Mouse (Mus musculus): ENCODE data around the gene Foxn1. TPM values are rescaled to one million over a fixed set of nuclear protein-coding genes. Genes with fewer than 3 reads are reported as not detected.

Gene Foxn1
- polyA plus RNA-seq, 1 experiment, result not detected

DNA sequence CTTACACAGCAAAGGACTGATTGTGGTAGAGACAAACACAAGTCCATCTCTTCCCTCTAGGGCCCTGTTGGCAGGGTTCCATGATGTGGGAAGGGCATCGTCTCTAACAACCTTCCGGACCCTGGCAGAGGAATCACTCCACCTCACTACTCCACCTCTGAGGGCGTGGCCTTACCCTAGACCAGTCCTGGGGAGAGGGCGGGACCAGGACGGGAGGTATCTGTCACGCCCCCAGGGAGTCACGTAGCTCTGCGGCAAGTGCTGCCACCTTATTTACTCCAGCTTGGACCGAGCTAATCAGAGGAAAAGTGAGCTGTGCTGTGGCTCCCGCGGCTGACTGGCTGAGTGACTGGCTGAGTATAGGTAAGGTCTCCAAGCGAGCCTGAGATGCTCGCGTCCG, 63.5 kb downstream of the Foxn1 start, which contains the start of gene Aldoc:
TSS of gene Aldoc (plus strand) at position 109 of the 400 bp plus-strand sequence.
- H3K27ac ChIP-seq (ENCODE audit: insufficient read depth, low read depth, low read length), result peak within 1 kb of the TSS; percentile 76
- peak within 1 kb of the TSS; percentile 63 for H3K4me3 ChIP-seq (ENCODE audit: insufficient read depth, low read length)
- H3K4me1 ChIP-seq (ENCODE audit: control insufficient read depth, insufficient read depth, low read length), result peaks cover 20% of the 10 kb centered on the region
- TF ChIP-seq CTCF (IDR thresholded peaks at IDR 0.05; ENCODE audit: low read depth, low read length) (no peak), POLR2A (IDR thresholded peaks at IDR 0.05; ENCODE audit: borderline replicate concordance, low read depth, low read length) (no peak)

DNA sequence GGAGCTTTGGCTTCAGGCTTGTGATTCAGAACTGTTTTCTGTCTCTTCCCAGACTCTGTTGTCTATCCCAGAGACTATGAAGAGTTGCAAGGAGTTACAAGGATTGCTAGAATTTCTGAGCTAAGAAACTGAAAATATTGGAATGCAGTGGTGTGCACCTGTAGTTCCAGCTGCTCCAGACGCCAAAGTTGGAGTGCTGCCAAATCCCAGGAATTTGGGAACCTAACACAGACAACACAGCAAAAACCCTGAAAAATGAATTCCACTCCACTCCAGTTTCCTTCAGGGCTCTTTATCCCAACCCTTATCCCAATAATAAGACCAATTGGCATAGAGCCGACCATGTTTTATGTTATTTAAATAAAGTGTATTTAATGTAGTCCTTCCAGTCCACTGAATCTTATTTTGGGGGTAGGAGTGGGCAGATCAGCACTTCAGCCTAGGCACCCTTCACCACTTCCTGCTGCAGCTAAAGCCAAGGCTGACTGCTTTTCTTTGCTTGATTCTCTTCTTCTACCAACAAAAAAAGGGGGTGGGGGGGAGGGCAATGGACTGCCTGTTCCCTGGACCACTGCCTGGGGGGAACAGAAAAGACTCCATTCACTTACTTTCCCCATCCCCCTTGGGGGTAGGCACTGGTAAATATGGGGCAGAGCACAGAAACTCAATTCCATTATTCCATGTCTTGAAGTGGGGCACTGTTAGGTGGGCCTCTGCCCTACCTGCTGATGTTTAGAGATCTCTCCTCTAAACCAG, 64.1 kb downstream of the Foxn1 start:
- H3K4me3 ChIP-seq (ENCODE audit: insufficient read depth, low read length), result peak overlapping the region; percentile 63
- peak overlapping the region; percentile 61 for H3K27ac ChIP-seq (ENCODE audit: insufficient read depth, low read depth, low read length)
- TF ChIP-seq CTCF (IDR thresholded peaks at IDR 0.05; ENCODE audit: low read depth, low read length) (no peak), POLR2A (IDR thresholded peaks at IDR 0.05; ENCODE audit: borderline replicate concordance, low read depth, low read length) (no peak)
- H3K4me1 ChIP-seq (ENCODE audit: control insufficient read depth, insufficient read depth, low read length), result peaks cover 20% of the 10 kb centered on the region

DNA sequence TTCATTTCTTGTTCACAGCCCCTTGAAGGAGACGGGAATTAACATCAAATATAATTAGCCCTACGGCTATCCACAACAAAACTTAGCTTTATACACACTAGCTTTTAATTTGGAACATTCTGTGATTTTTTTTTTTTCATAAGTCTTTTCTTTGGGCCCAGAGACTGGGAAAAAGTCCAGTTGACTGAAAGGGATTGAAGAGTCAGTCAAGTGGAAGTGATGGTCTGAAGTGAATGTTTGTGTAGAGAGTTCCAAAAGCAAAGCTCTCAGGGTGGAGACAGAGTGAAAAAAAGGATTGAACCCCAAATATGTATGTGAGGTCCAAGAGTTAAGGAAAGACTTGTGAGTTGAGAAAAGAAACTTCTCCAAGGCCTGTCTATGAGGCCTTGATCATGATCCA, 67.9 kb downstream of the Foxn1 start:
- no peak for TF ChIP-seq POLR2A (IDR thresholded peaks at IDR 0.05; ENCODE audit: borderline replicate concordance, low read depth, low read length)
- no peak for TF ChIP-seq CTCF (IDR thresholded peaks at IDR 0.05; ENCODE audit: low read depth, low read length)
- H3K4me3 ChIP-seq (ENCODE audit: insufficient read depth, low read length), result no peak overlapping the region
- H3K27ac ChIP-seq (ENCODE audit: insufficient read depth, low read depth, low read length), result no peak overlapping the region
- peaks cover 9% of the 10 kb centered on the region for H3K4me1 ChIP-seq (ENCODE audit: control insufficient read depth, insufficient read depth, low read length)

DNA sequence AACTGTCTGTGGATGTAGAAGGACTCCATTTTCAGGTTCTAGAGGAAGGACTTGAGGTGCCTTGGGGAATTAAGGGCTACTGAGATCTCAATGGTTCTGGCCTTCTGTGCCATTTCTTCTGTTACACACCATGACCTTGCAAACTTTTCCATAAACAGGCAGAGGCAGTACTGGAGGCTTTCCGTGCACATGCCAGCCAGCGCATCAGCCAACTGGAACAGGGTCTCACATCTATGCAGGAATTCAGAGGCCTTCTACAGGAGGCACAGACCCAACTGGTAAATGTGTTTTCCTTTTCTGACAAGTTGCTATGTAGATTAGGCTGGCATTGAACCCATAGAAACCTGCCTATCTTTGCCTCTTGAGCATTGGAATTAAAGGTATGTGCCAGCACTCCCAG, 72.7 kb downstream of the Foxn1 start:
- TF ChIP-seq POLR2A (IDR thresholded peaks at IDR 0.05; ENCODE audit: borderline replicate concordance, low read depth, low read length) (no peak), CTCF (IDR thresholded peaks at IDR 0.05; ENCODE audit: low read depth, low read length) (no peak)
- Histone ChIP-seq H3K27ac (ENCODE audit: insufficient read depth, low read depth, low read length) (no peak overlapping the region), H3K4me3 (ENCODE audit: insufficient read depth, low read length) (no peak overlapping the region), H3K4me1 (ENCODE audit: control insufficient read depth, insufficient read depth, low read length) (no peaks in the 10 kb centered on the region; the same call in 1 of the 2 replicates)

DNA sequence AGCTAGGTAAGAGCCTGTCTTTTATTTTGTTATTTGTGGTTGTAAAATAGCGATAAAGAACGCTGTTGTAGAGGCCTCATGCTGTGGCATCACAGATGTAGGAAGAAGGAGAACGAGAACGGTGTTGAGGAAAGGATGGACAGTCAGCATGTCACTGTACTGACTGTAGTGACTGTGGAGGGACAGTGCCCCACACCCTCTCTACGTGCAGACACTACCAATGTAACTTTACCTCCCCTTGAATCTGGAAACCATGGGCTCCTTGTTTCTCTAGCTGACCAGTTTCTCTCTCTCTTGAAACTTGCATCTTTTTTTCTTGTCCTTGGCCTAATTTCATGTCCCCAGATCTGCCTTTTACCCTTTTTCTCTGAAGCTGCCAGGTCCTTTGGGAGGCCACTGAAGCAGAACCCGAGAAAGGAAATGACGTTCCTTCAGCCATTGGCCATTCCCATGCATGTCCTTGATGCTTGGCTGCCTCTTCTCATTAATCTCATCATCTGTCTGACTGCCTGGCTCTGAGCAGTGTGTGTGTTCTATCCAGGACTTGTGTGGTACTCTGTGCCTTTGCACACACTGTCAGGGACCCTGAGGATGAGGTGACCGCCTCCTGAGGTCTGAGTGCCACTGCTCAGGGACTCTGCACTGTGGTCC, 75.4 kb downstream of the Foxn1 start:
- TF ChIP-seq POLR2A (IDR thresholded peaks at IDR 0.05; ENCODE audit: borderline replicate concordance, low read depth, low read length), result no peak
- no peak for TF ChIP-seq CTCF (IDR thresholded peaks at IDR 0.05; ENCODE audit: low read depth, low read length)
- Histone ChIP-seq H3K27ac (ENCODE audit: insufficient read depth, low read depth, low read length) (no peak overlapping the region), H3K4me3 (ENCODE audit: insufficient read depth, low read length) (no peak overlapping the region), H3K4me1 (ENCODE audit: control insufficient read depth, insufficient read depth, low read length) (peaks cover 6% of the 10 kb centered on the region)

Other genes with a start within 250 kb of the Foxn1 start
- 0.68 TPM in 1 of 2 replicates, not detected in the other for gene Traf4, start 221.0 kb downstream of the Foxn1 start, polyA plus RNA-seq (2012; ENCODE audit: insufficient read depth, insufficient read length, missing spikeins)
- gene Nek8, start 209.9 kb downstream of the Foxn1 start, polyA plus RNA-seq (2012; ENCODE audit: insufficient read depth, insufficient read length, missing spikeins), result 4.8 and 5.2 TPM in 2 replicates
- 2.2 and 2.5 TPM in 2 replicates for gene Tlcd1, start 209.8 kb downstream of the Foxn1 start, polyA plus RNA-seq (2012; ENCODE audit: insufficient read depth, insufficient read length, missing spikeins)
- 867 and 1,013 TPM in 2 replicates for gene Rpl23a, start 203.0 kb downstream of the Foxn1 start, polyA plus RNA-seq (2012; ENCODE audit: insufficient read depth, insufficient read length, missing spikeins)
- 28.8 and 30.5 TPM in 2 replicates for gene Rab34, start 198.1 kb downstream of the Foxn1 start, polyA plus RNA-seq (2012; ENCODE audit: insufficient read depth, insufficient read length, missing spikeins)
- gene Proca1, start 193.2 kb downstream of the Foxn1 start, polyA plus RNA-seq (2012; ENCODE audit: insufficient read depth, insufficient read length, missing spikeins), result 0.92 TPM in 1 of 2 replicates, not detected in the other
- 83.1 and 103 TPM in 2 replicates for gene Sdf2, start 140.8 kb downstream of the Foxn1 start, polyA plus RNA-seq (2012; ENCODE audit: insufficient read depth, insufficient read length, missing spikeins)
- gene Supt6, start 140.6 kb downstream of the Foxn1 start, polyA plus RNA-seq (2012; ENCODE audit: insufficient read depth, insufficient read length, missing spikeins), result 33.6 and 39.1 TPM in 2 replicates
- 168 and 187 TPM in 2 replicates for gene 2610507B11Rik, start 124.8 kb downstream of the Foxn1 start, polyA plus RNA-seq (2012; ENCODE audit: insufficient read depth, insufficient read length, missing spikeins)
- gene BC030499, start 95.7 kb downstream of the Foxn1 start, polyA plus RNA-seq (2012; ENCODE audit: insufficient read depth, insufficient read length, missing spikeins), result 3.5 and 4.4 TPM in 2 replicates
- gene Spag5, start 85.0 kb downstream of the Foxn1 start, polyA plus RNA-seq (2012; ENCODE audit: insufficient read depth, insufficient read length, missing spikeins), result 19.3 and 28.1 TPM in 2 replicates
- 21.9 and 31.0 TPM in 2 replicates for gene Aldoc, start 63.6 kb downstream of the Foxn1 start, polyA plus RNA-seq (2012; ENCODE audit: insufficient read depth, insufficient read length, missing spikeins)
- 80.8 and 85.9 TPM in 2 replicates for gene Pigs, start 58.1 kb downstream of the Foxn1 start, polyA plus RNA-seq (2012; ENCODE audit: insufficient read depth, insufficient read length, missing spikeins)
- 35.5 and 38.5 TPM in 2 replicates for gene Unc119, start 43.1 kb downstream of the Foxn1 start, polyA plus RNA-seq (2012; ENCODE audit: insufficient read depth, insufficient read length, missing spikeins)
- 0.99 and 1.2 TPM in 2 replicates for gene Slc13a2, start 35.7 kb upstream of the Foxn1 start, polyA plus RNA-seq (2012; ENCODE audit: insufficient read depth, insufficient read length, missing spikeins)
- 9.1 and 9.7 TPM in 2 replicates for gene Slc46a1, start 79.1 kb upstream of the Foxn1 start, polyA plus RNA-seq (2012; ENCODE audit: insufficient read depth, insufficient read length, missing spikeins)
- gene Sarm1, start 111.2 kb upstream of the Foxn1 start, polyA plus RNA-seq (2012; ENCODE audit: insufficient read depth, insufficient read length, missing spikeins), result 1.5 and 2.0 TPM in 2 replicates
- not detected in 2 replicates for gene Vtn, start 112.5 kb upstream of the Foxn1 start, polyA plus RNA-seq (2012; ENCODE audit: insufficient read depth, insufficient read length, missing spikeins)
- not detected in 2 replicates for gene Sebox, start 116.9 kb upstream of the Foxn1 start, polyA plus RNA-seq (2012; ENCODE audit: insufficient read depth, insufficient read length, missing spikeins)
- 21.9 TPM in 2 replicates for gene Tmem199, start 125.6 kb upstream of the Foxn1 start, polyA plus RNA-seq (2012; ENCODE audit: insufficient read depth, insufficient read length, missing spikeins)
- gene Poldip2, start 125.6 kb upstream of the Foxn1 start, polyA plus RNA-seq (2012; ENCODE audit: insufficient read depth, insufficient read length, missing spikeins), result 26.1 and 27.0 TPM in 2 replicates
- gene Tnfaip1, start 149.8 kb upstream of the Foxn1 start, polyA plus RNA-seq (2012; ENCODE audit: insufficient read depth, insufficient read length, missing spikeins), result 30.4 and 32.3 TPM in 2 replicates
- gene Ift20, start 149.8 kb upstream of the Foxn1 start, polyA plus RNA-seq (2012; ENCODE audit: insufficient read depth, insufficient read length, missing spikeins), result 42.2 and 46.8 TPM in 2 replicates
- 28.5 and 29.2 TPM in 2 replicates for gene Tmem97, start 164.2 kb upstream of the Foxn1 start, polyA plus RNA-seq (2012; ENCODE audit: insufficient read depth, insufficient read length, missing spikeins)